Mouse (Mus musculus): ENCODE results near the gene Sult2a6.

Sult2a6 gene

DNA sequence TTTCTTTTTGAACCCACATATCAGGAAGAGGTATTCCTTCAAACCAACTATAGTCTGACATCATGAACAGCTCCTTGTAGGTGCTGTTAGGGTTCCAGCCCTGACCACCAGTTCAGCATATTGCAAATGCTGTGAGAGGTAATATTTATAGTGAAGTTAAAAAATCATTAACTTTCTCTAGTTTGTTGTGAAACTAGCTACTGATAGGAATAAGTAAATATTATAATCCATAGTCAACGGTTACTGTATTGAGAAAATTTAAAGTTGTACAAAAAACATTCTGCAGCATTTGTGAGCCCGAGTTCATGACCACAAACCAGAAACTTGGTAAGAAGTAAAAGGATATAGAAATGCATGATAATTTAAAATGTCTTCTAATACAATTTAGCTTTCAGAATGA lies at the start of gene Sult2a6:
TSS of gene Sult2a6 (minus strand) at position 101 of the 400 bp plus-strand sequence.
- in situ Hi-C loops (cut with MseI, MboI), result no loop called here

DNA sequence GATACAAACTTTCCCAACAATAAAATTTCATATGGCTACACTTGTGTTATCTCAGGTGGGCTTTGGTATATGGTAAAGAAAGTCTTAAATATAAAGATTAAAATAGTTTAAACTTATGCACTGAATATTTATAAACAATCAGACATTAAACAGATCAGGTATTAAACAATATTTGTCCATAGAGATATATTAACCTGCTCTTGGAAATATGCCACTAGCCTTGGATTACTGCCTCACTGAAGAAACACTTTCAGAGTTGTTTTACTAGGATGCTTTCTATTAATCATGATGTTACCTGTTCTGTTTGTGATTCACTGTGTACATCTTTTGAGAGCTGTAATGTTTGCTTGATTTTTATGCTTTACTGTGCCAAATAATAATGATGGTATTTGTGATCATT lies 39.4 kb downstream of the Sult2a6 start:
- in situ Hi-C loops (cut with MseI, MboI), result no loop called here

DNA sequence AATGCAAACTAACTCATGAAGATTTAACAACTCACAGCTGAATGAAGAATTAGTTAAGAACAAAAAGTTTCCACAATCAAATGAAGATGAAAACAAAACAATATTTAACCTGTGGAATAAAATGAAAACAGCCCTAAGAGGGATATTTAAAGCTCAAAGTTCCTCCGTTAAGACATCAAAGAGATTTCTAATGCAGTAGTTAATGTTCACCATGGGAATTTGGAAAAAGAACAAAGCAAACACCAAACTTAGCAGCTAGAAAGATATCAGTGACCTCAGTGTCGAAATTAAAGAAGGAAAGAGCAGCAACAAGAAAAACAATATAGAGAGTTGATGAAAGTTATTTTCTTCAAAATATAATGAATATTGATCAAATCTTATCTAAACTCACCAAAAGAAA lies 51.3 kb downstream of the Sult2a6 start:
- in situ Hi-C loops (cut with MseI, MboI), result no loop called here

DNA sequence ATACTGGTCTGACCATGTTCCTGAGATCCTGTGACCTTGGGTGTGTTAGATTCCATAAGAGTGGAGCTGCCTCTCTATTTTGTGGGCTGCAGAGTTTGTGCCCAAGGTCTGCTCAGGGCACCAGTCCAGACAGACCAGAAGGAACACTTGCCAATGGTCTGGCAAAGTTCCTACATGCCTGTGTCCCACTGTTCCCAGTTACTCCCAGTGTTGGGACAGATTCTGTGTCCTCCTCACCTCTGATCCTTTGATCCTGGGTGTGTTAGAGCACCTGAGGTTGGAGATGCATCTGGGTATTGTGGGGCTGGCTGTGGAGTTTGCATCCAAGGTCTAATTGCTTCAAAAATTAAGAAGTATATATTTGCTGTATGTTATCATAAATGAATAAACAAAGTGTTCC lies 52.2 kb downstream of the Sult2a6 start:
- in situ Hi-C loops (cut with MseI, MboI), result no loop called here

All from mouse trophoblast stem cell (cell line).